Mouse (Mus musculus) mature B cell (primary cell): ENCODE results near the gene Atp13a4.

ENCODE experiments used
- in situ Hi-C: fragments of 300-500 bp; cut with MboI; formaldehyde crosslinking; loops from 2 replicates; pipeline ENCODE4 v1.14.3; 2019

The Atp13a4 gene

GRCm38 (mm10) chr16:29463798-29464197 lies 80.9 kb downstream of the Atp13a4 start:
- in situ Hi-C loops = no loop called here

GRCm38 (mm10) chr16:29459331-29459730 lies 85.3 kb downstream of the Atp13a4 start:
- in situ Hi-C loops = no loop called here

- in situ Hi-C loops = no loop called here
Observed at GRCm38 (mm10) chr16:29456851-29457250, 87.8 kb downstream of the Atp13a4 start.

GRCm38 (mm10) chr16:29453282-29453681 lies 91.4 kb downstream of the Atp13a4 start:
- in situ Hi-C loops = no loop called here

GRCm38 (mm10) chr16:29451706-29452105 lies 93.0 kb downstream of the Atp13a4 start:
- in situ Hi-C loops = no loop called here

- in situ Hi-C loops = no loop called here
Observed at GRCm38 (mm10) chr16:29442126-29442525, 102.5 kb downstream of the Atp13a4 start.

- in situ Hi-C loops = no loop called here
Observed at GRCm38 (mm10) chr16:29441405-29441985, 103.2 kb downstream of the Atp13a4 start.

GRCm38 (mm10) chr16:29438045-29438444 lies 106.6 kb downstream of the Atp13a4 start:
- in situ Hi-C loops = no loop called here

GRCm38 (mm10) chr16:29435746-29436145 lies 108.9 kb downstream of the Atp13a4 start:
- in situ Hi-C loops = no loop called here

GRCm38 (mm10) chr16:29434712-29435111 lies 110.0 kb downstream of the Atp13a4 start:
- in situ Hi-C loops = no loop called here

GRCm38 (mm10) chr16:29414822-29415221 lies 129.8 kb downstream of the Atp13a4 start:
- in situ Hi-C loops = no loop called here

- in situ Hi-C loops = no loop called here
Observed at GRCm38 (mm10) chr16:29407319-29407718, 137.3 kb downstream of the Atp13a4 start.

GRCm38 (mm10) chr16:29399079-29399478 lies 145.6 kb downstream of the Atp13a4 start:
- in situ Hi-C loops = no loop called here

GRCm38 (mm10) chr16:29384781-29385180 lies 159.9 kb downstream of the Atp13a4 start:
- in situ Hi-C loops = no loop called here

- in situ Hi-C loops = no loop called here
Observed at GRCm38 (mm10) chr16:29378458-29378857, 166.2 kb downstream of the Atp13a4 start, which contains the start of gene Atp13a5. Atp13a5 (minus strand) TSS chr16:29378732.

- in situ Hi-C loops = no loop called here
Observed at GRCm38 (mm10) chr16:29374636-29375035, 170.0 kb downstream of the Atp13a4 start.
